Mouse (Mus musculus) thymus, postnatal 0 days (tissue): ENCODE results near the gene Sytl2. TPM values are rescaled to one million over a fixed set of nuclear protein-coding genes. Genes with fewer than 3 reads are reported as not detected.

ENCODE experiments used
- DNase-seq: peaks from one replicate; pipeline ENCODE4 v3.0.0-alpha.2; 2015; ENCODE audit warnings: low spot score
- polyA plus RNA-seq: library from polyadenylated mRNA; unstranded; fragments of >200 nt; fragmentation: Nextera tagmentation; extraction: Ambion mirVana; gene quantifications from 2 replicates; pipeline ENCODE4 v1.2.1, GENCODE M21; 2015

Sytl2 gene
- polyA plus RNA-seq, 1 experiment from 2014 or later: 6.1 TPM

- no peak for DNase-seq
These were observed 60.7 kb downstream of the Sytl2 start for GRCm38 (mm10) chr7:90362788-90363187.

GRCm38 (mm10) chr7:90370071-90370851 is 68.2 kb downstream of the Sytl2 start:
- no peak for DNase-seq

- DNase-seq: no peak
These were observed 70.8 kb downstream of the Sytl2 start for GRCm38 (mm10) chr7:90372804-90373203.

- DNase-seq: no peak
These were observed 82.4 kb downstream of the Sytl2 start for GRCm38 (mm10) chr7:90384411-90384810.

- no peak for DNase-seq
These were observed 84.9 kb downstream of the Sytl2 start for GRCm38 (mm10) chr7:90386885-90387459.

GRCm38 (mm10) chr7:90389765-90390164 is 87.7 kb downstream of the Sytl2 start:
- no peak for DNase-seq

- no peak for DNase-seq
These were observed 93.0 kb downstream of the Sytl2 start for GRCm38 (mm10) chr7:90395073-90395472.

- DNase-seq: no peak
These were observed 93.9 kb downstream of the Sytl2 start for GRCm38 (mm10) chr7:90395928-90396327.

- DNase-seq: peak; percentile 78
These were observed 107.9 kb downstream of the Sytl2 start for GRCm38 (mm10) chr7:90409934-90410333.

GRCm38 (mm10) chr7:90426020-90427001 is 124.3 kb downstream of the Sytl2 start, which contains the start of gene Ccdc89:
Ccdc89 (plus strand) TSS chr7:90426577.
- DNase-seq: peak; percentile 41

GRCm38 (mm10) chr7:90427006-90427405 is 125.0 kb downstream of the Sytl2 start:
- DNase-seq: no peak

- no peak for DNase-seq
These were observed 130.2 kb downstream of the Sytl2 start for GRCm38 (mm10) chr7:90432221-90432620.

- no peak for DNase-seq
These were observed 138.0 kb downstream of the Sytl2 start for GRCm38 (mm10) chr7:90440044-90440443.

GRCm38 (mm10) chr7:90442070-90442469 is 140.0 kb downstream of the Sytl2 start:
- DNase-seq: no peak

GRCm38 (mm10) chr7:90442518-90443080 is 140.5 kb downstream of the Sytl2 start, which contains the start of gene Crebzf:
Crebzf (plus strand) TSS chr7:90442729.
- peak; percentile 97 for DNase-seq

- peak; percentile 56 for DNase-seq
These were observed 141.3 kb downstream of the Sytl2 start for GRCm38 (mm10) chr7:90443101-90444091.

GRCm38 (mm10) chr7:90444206-90444605 is 142.2 kb downstream of the Sytl2 start:
- DNase-seq: peak; percentile 26

- no peak for DNase-seq
These were observed 154.2 kb downstream of the Sytl2 start for GRCm38 (mm10) chr7:90456149-90456844.

- DNase-seq: peak; percentile 73
These were observed 154.9 kb downstream of the Sytl2 start, which contains the start of gene Tmem126a for GRCm38 (mm10) chr7:90456845-90457468. Tmem126a (minus strand) TSS chr7:90457229.
